Mouse (Mus musculus) heart, postnatal 0 days (tissue): ENCODE measurements at regions not wholly inside any gene's neighbourhood (a gene's known extent, or its start where the extent isn't known, plus 50 kb on each side); places are given as distances from the start of the nearest gene placed in this dataset.

Source experiments
- ATAC-seq: fragments of 200-750 bp; cut with Nextera tagmentation; 2 replicates; pipeline ENCODE4 v1.8.0; 2017; ENCODE audit warnings: low read depth, moderate number of reproducible peaks, moderate library complexity; ENCODE audit not compliant: insufficient read depth
- DNase-seq: peaks from one replicate; pipeline ENCODE4 v3.0.0-alpha.2; 2016; ENCODE audit warnings: low spot score
- H3K27ac ChIP-seq: fragments of 300-500 bp; sonication (generic); 2 replicates; pipeline ENCODE4 v1.5.1; 2014; ENCODE audit warnings: low read depth, mild to moderate bottlenecking
- H3K27me3 ChIP-seq: fragments of 300-500 bp; sonication (generic); 2 replicates; pipeline ENCODE4 v1.6.1; 2014; ENCODE audit warnings: low read length, mixed read lengths; ENCODE audit not compliant: control insufficient read depth, insufficient read depth
- H3K36me3 ChIP-seq: fragments of 300-500 bp; sonication (generic); replicated peaks from 2 replicates; pipeline ENCODE4 v1.6.1; 2014; ENCODE audit warnings: low read length, mixed read lengths; ENCODE audit not compliant: control insufficient read depth, insufficient read depth
- H3K4me1 ChIP-seq: fragments of 300-500 bp; sonication (generic); 2 replicates; pipeline ENCODE4 v1.6.1; 2014; ENCODE audit warnings: antibody characterized with exemption; ENCODE audit not compliant: control insufficient read depth, insufficient read depth
- H3K4me2 ChIP-seq: fragments of 300-500 bp; sonication (generic); 2 replicates; pipeline ENCODE4 v1.6.1; 2014; ENCODE audit warnings: low read depth, mild to moderate bottlenecking, low read length, moderate library complexity
- H3K4me3 ChIP-seq: fragments of 300-500 bp; sonication (generic); 2 replicates; pipeline ENCODE4 v1.5.1; 2014; ENCODE audit warnings: low read depth, low read length
- H3K9ac ChIP-seq: fragments of 300-500 bp; sonication (generic); replicated peaks from 2 replicates; pipeline ENCODE4 v1.6.1; 2014; ENCODE audit warnings: low read depth, low read length, mixed read lengths
- H3K9me3 ChIP-seq: fragments of 300-500 bp; sonication (generic); replicated peaks from 2 replicates; pipeline ENCODE4 v1.6.1; 2016; ENCODE audit warnings: low read length; ENCODE audit not compliant: control insufficient read depth
- CTCF ChIP-seq: IDR thresholded peaks from 2 replicates; pipeline ENCODE4 v1.5.1; 2016; ENCODE audit warnings: antibody characterized with exemption, control low read depth, low read depth
- EP300 ChIP-seq: IDR thresholded peaks from 2 replicates; pipeline ENCODE4 v1.6.1; 2016; ENCODE audit warnings: antibody characterized with exemption, low read depth
- WGBS: fragments of 180-500 bp; shearing (Covaris S2); extraction: QIAGEN DNeasy Blood & Tissue Kit; methylation state at CpG from one replicate; pipeline ENCODE4 v1.1.7; 2014; 5-methylcytosine and 5-hydroxymethylcytosine counted together

- Histone ChIP-seq H3K4me3 (no peak overlapping the region), H3K4me1 (peaks cover 9% of the 10 kb centered on the region; the same call in 1 of the 2 replicates), H3K9me3 (no peaks in the 10 kb centered on the region), H3K27me3 (no peaks in the 10 kb centered on the region), H3K27ac (no peak overlapping the region), H3K4me2 (no peak overlapping the region), H3K36me3 (no peaks in the 10 kb centered on the region), H3K9ac (no peak overlapping the region)
- TF ChIP-seq CTCF (no peak), EP300 (no peak)
- 96% methylated on average over 1 of the region's 1 CpGs for WGBS
- no peak for ATAC-seq
- no peak for DNase-seq
Observed at GRCm38 (mm10) chr9:116283790-116284526, 108.8 kb upstream of the Tgfbr2 start.

- Histone ChIP-seq H3K9me3 (no peaks in the 10 kb centered on the region), H3K27ac (peak overlapping the region; percentile 47), H3K27me3 (no peaks in the 10 kb centered on the region), H3K9ac (no peak overlapping the region), H3K36me3 (no peaks in the 10 kb centered on the region), H3K4me3 (no peak overlapping the region), H3K4me1 (peaks cover 9% of the 10 kb centered on the region; the same call in 1 of the 2 replicates), H3K4me2 (no peak overlapping the region)
- ATAC-seq (peak; percentile 85), DNase-seq (peak; percentile 18)
- TF ChIP-seq CTCF (no peak), EP300 (peak; percentile 75; the same call in 1 of the 2 replicates)
Observed at GRCm38 (mm10) chr9:116281654-116282053, 106.5 kb upstream of the Tgfbr2 start.

- no peak overlapping the region for H3K9ac ChIP-seq
- no peaks in the 10 kb centered on the region for H3K9me3 ChIP-seq
- no peaks in the 10 kb centered on the region for H3K27me3 ChIP-seq
- H3K27ac ChIP-seq = no peak overlapping the region
- no peak overlapping the region for H3K4me3 ChIP-seq
- no peak for DNase-seq
- WGBS = 92% methylated on average over 5 of the region's 5 CpGs
- H3K4me1 ChIP-seq = peaks cover 9% of the 10 kb centered on the region; the same call in 1 of the 2 replicates
- TF ChIP-seq CTCF = no peak
- TF ChIP-seq EP300 = no peak
- H3K4me2 ChIP-seq = no peak overlapping the region
- ATAC-seq = no peak
- H3K36me3 ChIP-seq = no peaks in the 10 kb centered on the region
Observed at GRCm38 (mm10) chr9:116280146-116280545, 105.0 kb upstream of the Tgfbr2 start.

- H3K27ac ChIP-seq = no peak overlapping the region
- H3K36me3 ChIP-seq = no peaks in the 10 kb centered on the region
- no peaks in the 10 kb centered on the region for H3K9me3 ChIP-seq
- peaks cover 9% of the 10 kb centered on the region; the same call in 1 of the 2 replicates for H3K4me1 ChIP-seq
- TF ChIP-seq EP300 (no peak), CTCF (no peak)
- WGBS = 82% methylated on average over 8 of the region's 8 CpGs
- no peak overlapping the region for H3K4me2 ChIP-seq
- no peak for ATAC-seq
- H3K9ac ChIP-seq = no peak overlapping the region
- no peaks in the 10 kb centered on the region for H3K27me3 ChIP-seq
- no peak for DNase-seq
- no peak overlapping the region for H3K4me3 ChIP-seq
Observed at GRCm38 (mm10) chr9:116278862-116279261, 103.7 kb upstream of the Tgfbr2 start.

GRCm38 (mm10) chr9:116277736-116278135, 102.6 kb upstream of the Tgfbr2 start:
- Histone ChIP-seq H3K9ac (no peak overlapping the region), H3K36me3 (no peaks in the 10 kb centered on the region), H3K27me3 (no peaks in the 10 kb centered on the region), H3K4me1 (peaks cover 9% of the 10 kb centered on the region; the same call in 1 of the 2 replicates), H3K4me2 (no peak overlapping the region), H3K4me3 (no peak overlapping the region), H3K9me3 (no peaks in the 10 kb centered on the region), H3K27ac (no peak overlapping the region)
- WGBS = 87% methylated on average over 3 of the region's 3 CpGs
- TF ChIP-seq EP300 (no peak), CTCF (no peak)
- ATAC-seq (no peak), DNase-seq (no peak)

- H3K27me3 ChIP-seq = no peaks in the 10 kb centered on the region
- H3K4me3 ChIP-seq = no peak overlapping the region
- TF ChIP-seq EP300 (no peak), CTCF (no peak)
- H3K9ac ChIP-seq = no peak overlapping the region
- DNase-seq = no peak
- WGBS = 67% methylated on average over 2 of the region's 2 CpGs
- H3K4me1 ChIP-seq = 0 out of 2 replicates have a peak, but pooled peaks cover under 1% of the 10 kb centered on the region
- H3K27ac ChIP-seq = no peak overlapping the region
- no peak for ATAC-seq
- H3K9me3 ChIP-seq = no peaks in the 10 kb centered on the region
- no peak overlapping the region for H3K4me2 ChIP-seq
- no peaks in the 10 kb centered on the region for H3K36me3 ChIP-seq
Observed at GRCm38 (mm10) chr9:116276141-116276540, 101.0 kb upstream of the Tgfbr2 start.
